ENCODE assay signal across 11 mouse cellular contexts in genomic region chr16:95348555-95348954, GRCm38 (mm10).
"Had no signal": no experiment of that assay in that cellular context is flagged by ENCODE, and none has a peak within 500 bp of the region (broad histone marks: within the 10 kb centered on the region; RNA-seq: fewer than 3 reads in every experiment).

No protein-coding gene starts in this region.

- H3K9ac ChIP-seq: liver, embryonic 12.5 days; neural tube, embryonic 13.5 days had no signal

- DNase-seq: kidney, adult 8-10 months; kidney, postnatal 25 days; right cerebral cortex, postnatal 14 days; thymus, postnatal 36 days had no signal

- H3K9me3 ChIP-seq: limb, embryonic 10.5 days; liver, embryonic 12.5 days; megakaryocyte, embryonic 14.5 days; neural tube, embryonic 13.5 days had no signal

- H3K27me3 ChIP-seq: liver, embryonic 12.5 days; megakaryocyte, embryonic 14.5 days; neural tube, embryonic 13.5 days had no signal

- H3K4me2 ChIP-seq: liver, embryonic 12.5 days; midbrain, embryonic 11.5 days; neural tube, embryonic 13.5 days had no signal

- H3K36me3 ChIP-seq: limb, embryonic 10.5 days; liver, embryonic 12.5 days; neural tube, embryonic 13.5 days had no signal

- ATAC-seq: liver, embryonic 12.5 days; midbrain, embryonic 16.5 days had no signal

- H3K4me3 ChIP-seq: left cerebral cortex, adult 2 months; limb, embryonic 10.5 days; liver, embryonic 12.5 days; megakaryocyte, embryonic 14.5 days; neural tube, embryonic 13.5 days had no signal

- H3K27ac ChIP-seq: left cerebral cortex, adult 2 months; limb, embryonic 10.5 days; liver, embryonic 12.5 days; neural tube, embryonic 13.5 days had no signal
